Mouse (Mus musculus) hindbrain, embryonic 12.5 days (tissue): ENCODE measurements around the gene Aff2. TPM values are rescaled to one million over a fixed set of nuclear protein-coding genes. Genes with fewer than 3 reads are reported as not detected.
A peak's percentile ranks its signal among the peaks of the same experiment; 100 is the strongest.

Experiments used
- ATAC-seq: fragments of 200-750 bp; cut with Nextera tagmentation; 2 replicates; pipeline ENCODE4 v1.8.0; 2017; ENCODE audit warnings: moderate TSS enrichment; ENCODE audit not compliant: low FRiP score
- H3K27ac ChIP-seq: fragments of 300-500 bp; sonication (generic); 2 replicates; pipeline ENCODE4 v1.5.1; 2016; ENCODE audit warnings: mild to moderate bottlenecking
- H3K27me3 ChIP-seq: fragments of 300-500 bp; sonication (generic); 2 replicates; pipeline ENCODE4 v1.6.1; 2016; ENCODE audit warnings: mild to moderate bottlenecking
- H3K36me3 ChIP-seq: fragments of 300-500 bp; sonication (generic); 2 replicates; pipeline ENCODE4 v1.6.1; 2016; ENCODE audit warnings: mild to moderate bottlenecking
- H3K4me1 ChIP-seq: fragments of 300-500 bp; sonication (generic); 2 replicates; pipeline ENCODE4 v1.6.1; 2016
- H3K4me2 ChIP-seq: fragments of 300-500 bp; sonication (generic); replicated peaks from 2 replicates; pipeline ENCODE4 v1.6.1; 2016; ENCODE audit warnings: mild to moderate bottlenecking
- H3K4me3 ChIP-seq: fragments of 300-500 bp; sonication (generic); 2 replicates; pipeline ENCODE4 v1.5.1; 2016; ENCODE audit warnings: mild to moderate bottlenecking
- H3K9ac ChIP-seq: fragments of 300-500 bp; sonication (generic); 2 replicates; pipeline ENCODE4 v1.6.1; 2016; ENCODE audit warnings: mild to moderate bottlenecking, moderate library complexity
- H3K9me3 ChIP-seq: fragments of 300-500 bp; sonication (generic); replicated peaks from 2 replicates; pipeline ENCODE4 v1.6.1; 2016; ENCODE audit warnings: mild to moderate bottlenecking
- WGBS: fragments of 180-500 bp; shearing (Covaris S2); methylation state at CpG from one replicate; pipeline ENCODE4 v1.1.7; 2016; 5-methylcytosine and 5-hydroxymethylcytosine counted together
- polyA plus RNA-seq: library from polyadenylated mRNA; unstranded; fragments of >200 nt; fragmentation: Nextera tagmentation; extraction: Ambion mirVana; gene quantifications from 2 replicates; pipeline ENCODE4 v1.2.1, GENCODE M21; 2016

Gene Aff2
- polyA plus RNA-seq, 1 experiment from 2014 or later: 17.5 TPM

DNA sequence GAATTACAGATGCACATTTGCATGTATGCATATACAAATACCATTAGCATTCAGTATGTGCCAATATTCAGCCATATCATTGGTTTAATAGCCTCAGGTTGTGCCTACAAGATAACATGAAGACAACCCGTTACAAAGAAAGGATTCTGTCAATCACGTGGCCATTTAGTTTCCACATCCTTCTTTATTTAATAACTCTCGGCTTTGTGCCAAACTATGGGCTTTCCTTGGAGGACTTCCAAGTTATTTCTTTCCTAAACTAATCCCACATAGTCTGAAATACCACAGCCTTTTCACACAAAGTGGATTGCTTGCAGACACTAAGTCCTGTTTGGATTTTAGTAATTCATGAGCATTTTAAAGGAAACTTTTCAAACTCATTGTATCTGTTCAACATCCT lies 142.0 kb downstream of the Aff2 start:
- 78% methylated on average over 3 of the region's 3 CpGs for WGBS
- no peak overlapping the region for H3K9ac ChIP-seq
- no peaks in the 10 kb centered on the region for H3K9me3 ChIP-seq
- H3K36me3 ChIP-seq: no peaks in the 10 kb centered on the region
- ATAC-seq: no peak
- H3K27me3 ChIP-seq: no peaks in the 10 kb centered on the region
- H3K4me1 ChIP-seq: no peaks in the 10 kb centered on the region
- no peak overlapping the region for H3K4me3 ChIP-seq
- no peak overlapping the region for H3K4me2 ChIP-seq
- H3K27ac ChIP-seq: no peak overlapping the region

DNA sequence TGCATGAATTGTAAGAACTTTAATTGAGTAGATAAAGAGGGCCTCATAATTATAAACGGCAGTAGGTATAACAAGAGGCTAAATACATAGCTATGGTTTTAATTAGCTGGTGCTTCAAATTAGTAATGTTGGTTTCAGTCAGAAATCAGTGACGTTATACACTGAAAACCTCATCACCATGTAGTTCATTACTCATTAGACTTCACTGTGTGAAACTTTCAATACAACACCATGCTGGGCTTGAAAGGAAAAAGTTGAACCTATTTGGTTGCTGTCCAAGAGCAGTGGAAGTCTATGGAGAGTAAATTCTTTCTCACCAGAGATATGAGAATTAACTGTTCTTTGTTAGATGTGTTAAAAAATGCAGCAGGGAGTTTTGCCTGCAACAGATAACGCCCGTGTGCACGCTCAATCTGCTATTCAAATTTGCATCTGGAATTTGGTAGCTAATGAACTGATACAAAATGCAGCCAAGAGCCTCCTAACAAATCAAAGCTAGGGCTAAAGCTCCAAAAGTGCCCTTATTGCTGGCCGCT lies 158.0 kb downstream of the Aff2 start:
- ATAC-seq: no peak
- Histone ChIP-seq H3K4me3 (no peak overlapping the region), H3K27ac (no peak overlapping the region), H3K4me2 (no peak overlapping the region), H3K27me3 (no peaks in the 10 kb centered on the region), H3K36me3 (no peaks in the 10 kb centered on the region), H3K4me1 (no peaks in the 10 kb centered on the region), H3K9ac (no peak overlapping the region), H3K9me3 (no peaks in the 10 kb centered on the region)
- WGBS: 62% methylated on average over 6 of the region's 6 CpGs

- WGBS: 74% methylated on average over 1 of the region's 1 CpGs
Measured at GRCm38 (mm10) chrX:69540811-69541210, 180.7 kb downstream of the Aff2 start.

GRCm38 (mm10) chrX:69579903-69580459 lies 219.9 kb downstream of the Aff2 start:
- no peak overlapping the region for H3K4me3 ChIP-seq
- 81% methylated on average over 2 of the region's 2 CpGs for WGBS

More at GRCm38 (mm10) chrX:69540811-69541210, 180.7 kb downstream of the Aff2 start:
- no peak for ATAC-seq
- no peak overlapping the region for H3K9ac ChIP-seq
- H3K9me3 ChIP-seq: no peaks in the 10 kb centered on the region
- H3K4me2 ChIP-seq: no peak overlapping the region
- H3K27me3 ChIP-seq: no peaks in the 10 kb centered on the region
- no peaks in the 10 kb centered on the region for H3K36me3 ChIP-seq
- H3K27ac ChIP-seq: no peak overlapping the region
- no peak overlapping the region for H3K4me3 ChIP-seq
- H3K4me1 ChIP-seq: no peaks in the 10 kb centered on the region

DNA sequence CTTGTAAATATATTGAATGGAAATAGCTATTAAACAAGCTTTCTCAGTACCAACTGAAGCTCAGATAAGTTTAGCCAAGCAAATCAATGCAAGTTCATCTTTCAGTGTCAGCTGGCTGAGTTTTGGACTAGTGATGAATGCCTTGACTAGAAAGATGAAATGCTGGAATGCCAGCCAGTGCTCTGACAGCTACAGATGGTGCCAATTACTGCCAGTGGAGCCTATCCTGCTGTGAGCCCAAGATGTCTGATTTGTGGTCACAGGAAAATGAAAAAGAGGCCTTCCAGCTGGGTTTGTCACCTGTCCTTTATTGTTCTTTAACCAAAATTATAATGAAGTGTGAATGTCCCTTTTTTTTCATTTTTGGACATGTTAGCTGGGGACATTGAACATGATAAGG lies 248.7 kb downstream of the Aff2 start:
- no peaks in the 10 kb centered on the region for H3K36me3 ChIP-seq
- H3K27me3 ChIP-seq: no peaks in the 10 kb centered on the region
- ATAC-seq: no peak

More at GRCm38 (mm10) chrX:69579903-69580459, 219.9 kb downstream of the Aff2 start:
- H3K9me3 ChIP-seq: no peaks in the 10 kb centered on the region
- H3K9ac ChIP-seq: no peak overlapping the region
- no peaks in the 10 kb centered on the region for H3K4me1 ChIP-seq
- 0 out of 2 replicates have a peak, but pooled peaks have one; percentile 43 for ATAC-seq
- no peaks in the 10 kb centered on the region for H3K27me3 ChIP-seq
- H3K36me3 ChIP-seq: no peaks in the 10 kb centered on the region
- H3K27ac ChIP-seq: no peak overlapping the region
- no peak overlapping the region for H3K4me2 ChIP-seq

DNA sequence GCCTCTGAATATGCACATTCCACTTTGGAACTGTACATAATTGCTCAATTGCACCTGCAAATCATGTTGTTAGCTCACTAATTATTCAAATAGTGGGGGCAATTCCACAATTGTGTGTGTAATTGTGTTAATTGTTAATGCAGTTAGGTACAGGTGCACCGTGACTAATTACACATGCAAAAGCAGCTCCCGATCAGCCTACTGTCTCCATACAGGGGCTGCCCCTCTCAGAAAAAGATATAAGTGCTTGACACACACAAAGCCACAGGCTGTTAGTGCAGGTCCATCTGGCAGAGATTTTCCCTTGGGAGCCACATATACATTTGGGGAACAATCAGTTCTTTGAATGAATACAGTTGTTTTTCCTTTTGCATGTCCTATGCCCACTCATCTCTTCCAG lies 302.9 kb downstream of the Aff2 start:
- no peaks in the 10 kb centered on the region for H3K36me3 ChIP-seq
- 80% methylated on average over 2 of the region's 2 CpGs for WGBS
- no peaks in the 10 kb centered on the region for H3K27me3 ChIP-seq
- H3K9ac ChIP-seq: no peak overlapping the region
- no peak overlapping the region for H3K4me3 ChIP-seq
- H3K4me2 ChIP-seq: no peak overlapping the region
- H3K27ac ChIP-seq: no peak overlapping the region
- ATAC-seq: no peak
- H3K9me3 ChIP-seq: no peaks in the 10 kb centered on the region
- no peaks in the 10 kb centered on the region for H3K4me1 ChIP-seq

More for the DNA sequence above, 248.7 kb downstream of the Aff2 start:
- Histone ChIP-seq H3K9ac (no peak overlapping the region), H3K4me3 (no peak overlapping the region), H3K9me3 (no peaks in the 10 kb centered on the region), H3K27ac (no peak overlapping the region), H3K4me1 (no peaks in the 10 kb centered on the region), H3K4me2 (no peak overlapping the region)

DNA sequence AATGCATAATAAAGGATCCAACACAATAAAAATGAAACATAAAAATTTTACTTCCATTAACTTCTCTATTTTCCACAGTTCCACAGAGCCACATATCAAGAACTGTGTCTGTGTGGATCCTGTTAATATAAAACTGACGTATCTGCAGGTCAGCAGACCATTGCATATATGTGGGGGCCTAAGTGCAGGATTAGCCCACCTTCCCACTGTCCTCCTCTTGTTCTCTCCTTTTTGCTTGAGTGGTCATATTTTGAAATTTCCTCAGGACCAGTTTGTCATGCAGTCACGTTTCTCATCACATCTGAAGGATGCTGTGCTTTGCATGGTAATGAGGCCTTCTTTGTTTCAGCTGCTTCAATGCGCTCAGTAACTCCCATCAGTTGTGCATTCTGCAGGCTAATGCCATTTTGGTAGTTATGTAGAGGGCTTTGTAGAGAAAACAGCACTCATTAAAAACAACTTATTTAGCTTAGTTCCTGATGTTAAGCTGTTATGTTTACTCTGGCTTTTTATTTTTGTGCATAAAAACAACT lies 306.1 kb downstream of the Aff2 start:
- H3K4me2 ChIP-seq: no peak overlapping the region
- H3K36me3 ChIP-seq: no peaks in the 10 kb centered on the region
- H3K4me1 ChIP-seq: no peaks in the 10 kb centered on the region
- H3K27me3 ChIP-seq: no peaks in the 10 kb centered on the region
- no peak overlapping the region for H3K27ac ChIP-seq
- no peak overlapping the region for H3K9ac ChIP-seq
- 56% methylated on average over 3 of the region's 3 CpGs for WGBS
- H3K4me3 ChIP-seq: no peak overlapping the region
- ATAC-seq: peak; percentile 83
- no peaks in the 10 kb centered on the region for H3K9me3 ChIP-seq

GRCm38 (mm10) chrX:69675691-69676090 lies 315.6 kb downstream of the Aff2 start:
- Histone ChIP-seq H3K9ac (no peak overlapping the region), H3K9me3 (no peaks in the 10 kb centered on the region), H3K4me2 (no peak overlapping the region), H3K27ac (no peak overlapping the region), H3K4me1 (no peaks in the 10 kb centered on the region), H3K27me3 (no peaks in the 10 kb centered on the region), H3K36me3 (no peaks in the 10 kb centered on the region), H3K4me3 (no peak overlapping the region)
- no peak for ATAC-seq
- 95% methylated on average over 1 of the region's 1 CpGs for whole genome bisulfite sequencing

DNA sequence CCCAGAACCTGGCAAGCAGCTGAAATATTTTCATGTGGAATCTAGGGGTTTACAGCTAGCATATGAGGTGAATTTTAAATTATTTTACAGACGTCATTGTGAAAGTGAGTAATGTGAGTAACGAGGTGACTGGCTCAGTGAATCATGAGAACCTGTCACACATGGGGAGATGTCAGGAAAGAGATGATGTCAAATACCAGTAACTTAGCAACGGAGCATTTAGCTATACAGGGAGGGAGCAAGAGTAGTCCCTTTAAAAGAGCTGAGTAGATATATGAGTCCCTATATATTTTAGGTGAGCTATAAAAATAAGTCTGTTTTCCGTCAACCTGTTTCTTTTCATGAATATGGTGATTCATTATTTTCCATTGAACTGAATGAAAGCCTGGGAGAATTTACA lies 338.7 kb downstream of the Aff2 start:
- Histone ChIP-seq H3K36me3 (no peaks in the 10 kb centered on the region), H3K27me3 (no peaks in the 10 kb centered on the region), H3K9ac (no peak overlapping the region), H3K4me1 (no peaks in the 10 kb centered on the region), H3K4me2 (no peak overlapping the region), H3K27ac (no peak overlapping the region), H3K9me3 (no peaks in the 10 kb centered on the region), H3K4me3 (no peak overlapping the region)
- WGBS: 61% methylated on average over 4 of the region's 4 CpGs
- ATAC-seq: no peak

GRCm38 (mm10) chrX:69738972-69739371 lies 378.9 kb downstream of the Aff2 start:
- no peak overlapping the region for H3K27ac ChIP-seq
- H3K9me3 ChIP-seq: no peaks in the 10 kb centered on the region
- no peak overlapping the region for H3K4me2 ChIP-seq
- 41% methylated on average over 3 of the region's 3 CpGs for WGBS
- no peak overlapping the region for H3K9ac ChIP-seq
- ATAC-seq: no peak
- H3K27me3 ChIP-seq: no peaks in the 10 kb centered on the region
- no peaks in the 10 kb centered on the region for H3K36me3 ChIP-seq
- H3K4me1 ChIP-seq: no peaks in the 10 kb centered on the region
- no peak overlapping the region for H3K4me3 ChIP-seq

- H3K9me3 ChIP-seq: no peaks in the 10 kb centered on the region
- WGBS: 33% methylated on average over 3 of the region's 3 CpGs
- no peak overlapping the region for H3K27ac ChIP-seq
- no peak overlapping the region for H3K4me2 ChIP-seq
- H3K9ac ChIP-seq: no peak overlapping the region
- H3K27me3 ChIP-seq: no peaks in the 10 kb centered on the region
- ATAC-seq: no peak
- no peaks in the 10 kb centered on the region for H3K4me1 ChIP-seq
- no peak overlapping the region for H3K4me3 ChIP-seq
- H3K36me3 ChIP-seq: no peaks in the 10 kb centered on the region
Measured at GRCm38 (mm10) chrX:69744962-69745597, 385.0 kb downstream of the Aff2 start.

DNA sequence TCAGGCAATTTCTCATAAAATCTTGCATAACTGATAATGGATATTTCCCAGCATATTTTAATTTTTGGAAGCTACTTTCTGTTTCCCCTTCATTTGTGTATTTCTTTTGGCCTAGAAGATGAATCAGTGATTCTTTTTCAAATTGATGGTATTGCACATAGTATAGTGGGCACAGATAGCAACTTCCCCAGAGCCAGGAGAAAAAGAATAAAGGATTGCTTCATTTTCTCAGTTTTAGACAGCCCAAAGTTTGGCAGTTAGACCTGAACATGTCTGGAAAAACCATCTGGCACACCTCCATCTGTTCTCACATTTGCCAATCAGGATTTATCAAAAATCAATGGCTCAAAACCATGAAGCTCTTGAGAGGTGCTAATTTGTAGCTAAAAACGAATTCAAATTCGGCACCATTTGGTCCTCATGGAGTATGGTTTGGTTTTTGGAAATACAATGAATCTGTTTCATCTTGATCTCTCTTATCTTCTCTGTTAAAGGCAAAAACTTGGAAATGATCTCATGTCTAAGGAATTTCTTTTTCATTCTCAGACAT lies 441.9 kb downstream of the Aff2 start:
- no peak for ATAC-seq
- H3K4me2 ChIP-seq: no peak overlapping the region
- WGBS: 68% methylated on average over 2 of the region's 2 CpGs

More for the DNA sequence above, 441.9 kb downstream of the Aff2 start:
- no peaks in the 10 kb centered on the region for H3K27me3 ChIP-seq
- H3K9me3 ChIP-seq: no peaks in the 10 kb centered on the region
- no peak overlapping the region for H3K9ac ChIP-seq
- H3K36me3 ChIP-seq: no peaks in the 10 kb centered on the region
- no peak overlapping the region for H3K27ac ChIP-seq
- H3K4me1 ChIP-seq: no peaks in the 10 kb centered on the region
- H3K4me3 ChIP-seq: no peak overlapping the region
